In genomic region chr17:80834701-80835100, GRCm38 (mm10) we compare ENCODE assay signal across 20 mouse cellular contexts.
DNase-seq lines count a peak whose midpoint lies in the region; ATAC-seq and TF ChIP-seq lines count a peak whose summit lies in the region.
"Had no signal": no experiment of that assay in that cellular context is flagged by ENCODE, and none has a peak within 500 bp of the region (broad histone marks: within the 10 kb centered on the region; RNA-seq: fewer than 3 reads in every experiment).

No protein-coding gene starts in this region.

- ATAC-seq in lung, embryonic 15.5 days (ENCODE audit: borderline replicate concordance, extremely low read depth, low FRiP score, low TSS enrichment): peak; percentile 60; the same call in 1 of the 2 replicates
- ATAC-seq: CD4-positive, CD25-positive, alpha-beta regulatory T cell, adult 4 months; hindbrain, postnatal 0 days; intestine, postnatal 0 days had no signal

- peak overlapping the region; percentile 48 for H3K27ac ChIP-seq in lung, embryonic 15.5 days
- H3K27ac ChIP-seq in embryonic fibroblast, embryonic 13.5 days (ENCODE audit: insufficient read depth, low read length): peak overlapping the region; percentile 52; the same call in 1 of the 2 replicates
- H3K27ac ChIP-seq: forebrain, embryonic 10.5 days; hindbrain, embryonic 10.5 days; hindbrain, postnatal 0 days; limb, embryonic 15.5 days; liver, embryonic 15.5 days had no signal

- no peak overlapping the region for H3K9ac ChIP-seq in lung, embryonic 15.5 days
- H3K9ac ChIP-seq: limb, embryonic 15.5 days; liver, embryonic 15.5 days had no signal

- H3K4me1 ChIP-seq in lung, embryonic 15.5 days: peaks cover 15% of the 10 kb centered on the region
- H3K4me1 ChIP-seq in embryonic fibroblast, embryonic 13.5 days (ENCODE audit: control insufficient read depth, insufficient read depth, low read length): no peaks in the 10 kb centered on the region
- H3K4me1 ChIP-seq: hindbrain, embryonic 10.5 days; liver, embryonic 15.5 days had no signal

- no peak for TF ChIP-seq CTCF in embryonic fibroblast, embryonic 13.5 days (IDR thresholded peaks at IDR 0.05; ENCODE audit: borderline replicate concordance, insufficient read depth, low read length)

- H3K4me3 ChIP-seq in lung, embryonic 15.5 days: no peak overlapping the region
- H3K4me3 ChIP-seq in embryonic fibroblast, embryonic 13.5 days (ENCODE audit: insufficient read depth, low read length): no peak overlapping the region
- H3K4me3 ChIP-seq: forebrain, embryonic 10.5 days; hindbrain, embryonic 10.5 days; limb, embryonic 15.5 days; liver, embryonic 15.5 days had no signal

- H3K4me2 ChIP-seq in lung, embryonic 15.5 days: no peak overlapping the region
- H3K4me2 ChIP-seq: limb, embryonic 15.5 days had no signal

- no peaks in the 10 kb centered on the region for H3K27me3 ChIP-seq in lung, embryonic 15.5 days
- H3K27me3 ChIP-seq: limb, embryonic 15.5 days; liver, embryonic 15.5 days had no signal

- no peak for TF ChIP-seq POLR2A in embryonic fibroblast, embryonic 13.5 days (IDR thresholded peaks at IDR 0.05; ENCODE audit: low read depth, low read length)

- DNase-seq in lung, postnatal 10 days: no peak
- DNase-seq in brain, adult 2 months (ENCODE audit: low read depth, low spot score): peak; percentile 67
- peak; percentile 18 to 51 for DNase-seq in lung, postnatal 4 days
- no peak for DNase-seq in layer of hippocampus, adult 9-11 months
- DNase-seq in MN1 (ENCODE audit: low spot score): no peak
- DNase-seq in B cell, adult 2 months: no peak
- DNase-seq: adrenal gland, postnatal 25 days; cerebellum, adult 11-12 months; cerebellum, postnatal 25 days; gastrocnemius, postnatal 25 days; spleen, adult 18-20 months had no signal

- no peaks in the 10 kb centered on the region for H3K9me3 ChIP-seq in lung, embryonic 15.5 days
- H3K9me3 ChIP-seq: forebrain, embryonic 10.5 days; hindbrain, embryonic 10.5 days; limb, embryonic 15.5 days; liver, embryonic 15.5 days had no signal

- no peaks in the 10 kb centered on the region for H3K36me3 ChIP-seq in lung, embryonic 15.5 days
- H3K36me3 ChIP-seq: forebrain, embryonic 10.5 days; hindbrain, embryonic 10.5 days; limb, embryonic 15.5 days; liver, embryonic 15.5 days had no signal

Comparison
In these comparisons a context has a peak if more than half of its experiments do, and no peak if none do; other contexts are left out.
1. DNase-seq: peak in brain, adult 2 months (single experiment) and lung, postnatal 4 days (2 of 2); none in lung, postnatal 10 days (single experiment), layer of hippocampus, adult 9-11 months (single experiment), MN1 (single experiment) and B cell, adult 2 months (0 of 2).